Mouse (Mus musculus) erythroblast, embryonic 14.5 days (primary cell): ENCODE results near the gene Ces1e.

ENCODE experiments used
- GATA1 ChIP-seq: IDR thresholded peaks from 2 replicates; pipeline ENCODE4 v1.6.1; 2012; ENCODE audit warnings: low read length, inconsistent platforms, mixed read lengths
- TAL1 ChIP-seq: IDR thresholded peaks from 3 replicates; pipeline ENCODE4 v1.6.1; 2012; ENCODE audit warnings: low read length, inconsistent platforms, mixed read lengths

DNA sequence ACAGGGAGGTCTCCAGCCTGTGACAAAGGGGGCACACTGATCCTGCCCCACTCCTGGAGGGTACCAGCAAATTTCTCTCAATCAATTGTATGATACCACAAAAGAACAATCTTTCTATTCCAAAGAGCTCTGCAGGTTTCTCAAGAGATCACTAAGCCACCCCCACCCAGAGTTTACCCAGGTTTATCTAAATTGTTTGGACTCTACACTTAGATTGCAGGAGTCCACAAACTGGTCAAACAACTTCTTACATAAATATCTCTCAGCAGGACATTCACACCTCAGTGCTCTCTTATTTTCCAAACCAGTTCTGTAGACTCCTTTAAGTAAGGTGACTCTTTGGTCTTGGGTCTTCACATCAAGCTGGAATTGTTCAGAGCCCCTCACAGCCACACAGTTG is at the start of gene Ces1e:
- TF ChIP-seq GATA1 (no peak), TAL1 (no peak)
